In genomic region chr3:87986868-87987267, GRCm38 (mm10) we compare ENCODE assay signal across 8 mouse cellular contexts. TPM values are rescaled to one million over a fixed set of nuclear protein-coding genes. Genes with fewer than 3 reads are reported as not detected.
A peak's percentile ranks its signal among the peaks of the same experiment; 100 is the strongest.
DNase-seq lines count a peak whose midpoint lies in the region; ATAC-seq lines count a peak whose summit lies in the region.

No protein-coding gene starts in this region.

- peak; percentile 91 for ATAC-seq in megakaryocyte progenitor cell, adult 5-6 weeks (replicated peaks; ENCODE audit: poor library complexity)

- DNase-seq in adipocyte (ENCODE audit: low spot score), result peak; percentile 76
- DNase-seq in embryo, embryonic 10 days (ENCODE audit: low spot score), result peak; percentile 100
- DNase-seq in gastrocnemius, postnatal 10 days, result peak; percentile 100
- peak; percentile 95 for DNase-seq in induced T-regulatory cell, adult 2 months (ENCODE audit: low read depth)
- DNase-seq in left cerebral cortex, adult 9 months (ENCODE audit: low spot score in 2 of 2), result peak; percentile 52 to 94
- DNase-seq in right cerebral cortex, postnatal 14 days, result peak; percentile 99
- peak; percentile 87 to 93 for DNase-seq in urinary bladder, postnatal 36 days (ENCODE audit: low spot score in 2 of 2)

RNA-seq across cellular contexts. Expression of gene Bcan, which starts 13.2 kb away (rescaled TPM):
- total RNA-seq in gastrocnemius, postnatal 10 days (2021), result 1 to 10 TPM in 1 of 2 experiments, under 1 TPM in 1; 0.61 to 1.9 TPM
- not detected in 2 replicates for total RNA-seq in megakaryocyte progenitor cell, adult 5-6 weeks (2015)
- not detected in 2 replicates for total RNA-seq in megakaryocyte progenitor cell, adult 5-6 weeks (2017)

RNA-seq across cellular contexts. Expression of gene Nes, which starts 16.0 kb away (rescaled TPM):
- total RNA-seq in gastrocnemius, postnatal 10 days (2021), result 10 to 100 TPM; 72.4 to 87.7 TPM
- total RNA-seq in megakaryocyte progenitor cell, adult 5-6 weeks (2015), result 0.02 TPM in 1 of 2 replicates, not detected in the other
- total RNA-seq in megakaryocyte progenitor cell, adult 5-6 weeks (2017), result 0.20 TPM in 1 of 2 replicates, not detected in the other

RNA-seq across cellular contexts. Expression of gene Crabp2, which starts 38.4 kb away (rescaled TPM):
- total RNA-seq in gastrocnemius, postnatal 10 days (2021), result 1 to 10 TPM in 1 of 2 experiments, under 1 TPM in 1; 0.96 to 1.1 TPM
- not detected in 2 replicates for total RNA-seq in megakaryocyte progenitor cell, adult 5-6 weeks (2015)
- total RNA-seq in megakaryocyte progenitor cell, adult 5-6 weeks (2017), result not detected in 2 replicates

RNA-seq across cellular contexts. Expression of gene Hapln2, which starts 40.5 kb away (rescaled TPM):
- not detected for total RNA-seq in gastrocnemius, postnatal 10 days (2021)
- not detected in 2 replicates for total RNA-seq in megakaryocyte progenitor cell, adult 5-6 weeks (2015)
- not detected in 2 replicates for total RNA-seq in megakaryocyte progenitor cell, adult 5-6 weeks (2017)

RNA-seq across cellular contexts. Expression of gene Gpatch4, which starts 56.0 kb away (rescaled TPM):
- 10 to 100 TPM; 12.5 to 14.7 TPM for total RNA-seq in gastrocnemius, postnatal 10 days (2021)
- 34.2 and 38.7 TPM in 2 replicates for total RNA-seq in megakaryocyte progenitor cell, adult 5-6 weeks (2015)
- total RNA-seq in megakaryocyte progenitor cell, adult 5-6 weeks (2017), result 49.2 and 51.8 TPM in 2 replicates

Comparison
In these comparisons a context has a peak if more than half of its experiments do, and no peak if none do; other contexts are left out.
1. Peak in every context shown above with its lines: DNase-seq and ATAC-seq.
2. RNA of gene Nes, which starts 16.0 kb away (total RNA-seq): 72.4 to 87.7 TPM in gastrocnemius, postnatal 10 days; 0.02 to 0.20 TPM in megakaryocyte progenitor cell, adult 5-6 weeks; every median in the first group is over 10 times any median in the second.